Mouse (Mus musculus): Measurements from ENCODE around the gene Chic2. TPM values are rescaled to one million over a fixed set of nuclear protein-coding genes. Genes with fewer than 3 reads are reported as not detected.

Chic2 gene
- total RNA-seq, 1 experiment = 38.9 TPM

DNA sequence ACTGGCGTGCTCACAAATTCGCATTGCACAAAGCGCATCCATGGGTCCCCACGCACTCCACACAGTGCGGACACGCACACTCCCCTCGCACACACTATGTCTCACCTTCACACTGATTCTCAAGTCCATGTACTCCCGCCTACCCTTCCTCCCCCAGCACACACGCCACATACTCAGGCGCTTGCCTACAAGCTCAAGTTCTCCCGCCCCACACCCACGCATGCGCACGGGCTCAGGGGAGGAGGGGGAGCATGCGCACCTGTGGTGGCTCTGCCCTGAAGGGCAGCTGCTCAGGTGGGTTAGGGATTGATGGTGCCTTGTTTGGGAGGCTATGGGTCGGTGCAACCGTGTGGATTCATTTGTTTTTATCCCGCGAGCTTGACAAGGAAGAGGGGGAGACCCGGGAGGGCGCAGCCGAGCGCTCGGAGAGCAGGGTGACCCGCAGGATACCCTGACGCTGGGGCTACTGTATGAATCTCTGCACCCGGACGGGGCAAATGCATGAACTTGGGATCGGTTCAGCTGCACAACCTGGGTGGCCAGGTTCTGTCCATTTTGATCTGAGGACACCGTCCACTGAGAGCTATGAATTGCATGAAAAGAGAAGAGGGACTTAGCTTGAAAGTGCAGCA lies 22.7 kb upstream of the Chic2 start:
- TF ChIP-seq HCFC1 (IDR thresholded peaks at IDR 0.05; ENCODE audit: borderline replicate concordance, insufficient read depth, low read length) = no peak
- TF ChIP-seq MAFK (IDR thresholded peaks at IDR 0.05; ENCODE audit: insufficient read depth, low read depth, low read length) = no peak
- no peak for TF ChIP-seq CHD2 (IDR thresholded peaks at IDR 0.05; ENCODE audit: low read depth, low read length)
- no peak for TF ChIP-seq ZNF384 (IDR thresholded peaks at IDR 0.05; ENCODE audit: low read depth, low read length)
- TF ChIP-seq ZC3H11A (IDR thresholded peaks at IDR 0.05; ENCODE audit: borderline replicate concordance, low read depth, low read length) = no peak
- in situ Hi-C loops (cut with MboI; ENCODE audit: low sequenced_read_pairs in 2 of 2, unreplicated experiment in 2 of 2) = loop anchor here in 1 of 2 experiments (10.0 kb wide), 1 partner anchor 122 kb away; no protein-coding TSS in a partner anchor
- peak overlapping the region; percentile 63 to 66 for H3K4me3 ChIP-seq (ENCODE audit: insufficient read depth in 1 of 2, low read depth in 1 of 2, low read length in 2 of 2, poor library complexity in 1 of 2, severe bottlenecking in 1 of 2)
- H3K9me3 ChIP-seq (ENCODE audit: control insufficient read depth, insufficient read depth, low read depth, low read length) = no peaks in the 10 kb centered on the region
- H3K27ac ChIP-seq (ENCODE audit: insufficient read depth, low read depth, low read length, poor library complexity, severe bottlenecking) = no peak overlapping the region
- peaks cover 0 to 6% of the 10 kb centered on the region in 2 experiments; a peak in 1 of 4 replicates for H3K4me1 ChIP-seq (ENCODE audit: control insufficient read depth in 2 of 2, insufficient read depth in 2 of 2, low read length in 2 of 2, poor library complexity in 1 of 2)
- H3K36me3 ChIP-seq (ENCODE audit: control insufficient read depth, insufficient read depth, low read length, poor library complexity, severe bottlenecking) = no peaks in the 10 kb centered on the region
- H3K9ac ChIP-seq (ENCODE audit: insufficient read depth, low read depth, low read length, poor library complexity, severe bottlenecking) = peak overlapping the region; percentile 54; the same call in 1 of the 2 replicates
- peak; percentile 84 for DNase-seq (ENCODE audit: low read depth, low spot score)

DNA sequence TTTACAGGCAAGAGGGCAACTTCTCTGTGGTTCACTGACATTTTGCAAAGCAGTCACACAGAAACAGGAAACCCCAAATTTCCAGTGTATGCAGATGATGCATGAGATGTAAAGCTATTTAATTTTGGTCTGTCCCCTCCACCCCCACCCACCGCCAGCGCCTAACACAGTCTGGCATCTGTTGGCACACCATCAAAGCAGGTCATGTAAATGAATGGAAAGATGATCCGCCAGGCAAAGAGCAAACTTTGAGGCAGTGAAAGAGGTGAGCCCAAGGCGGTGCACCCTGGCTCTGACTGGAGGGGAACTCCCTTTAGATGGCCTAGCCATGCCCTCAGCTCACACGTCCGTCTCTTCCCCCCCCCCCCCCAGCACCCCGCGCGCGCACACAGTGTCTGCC lies 22.1 kb upstream of the Chic2 start:
- no peak overlapping the region for H3K27ac ChIP-seq (ENCODE audit: insufficient read depth, low read depth, low read length, poor library complexity, severe bottlenecking)
- H3K4me1 ChIP-seq (ENCODE audit: control insufficient read depth in 2 of 2, insufficient read depth in 2 of 2, low read length in 2 of 2, poor library complexity in 1 of 2) = peaks cover 0 to 6% of the 10 kb centered on the region in 2 experiments; a peak in 1 of 4 replicates
- peak overlapping the region; percentile 54; the same call in 1 of the 2 replicates for H3K9ac ChIP-seq (ENCODE audit: insufficient read depth, low read depth, low read length, poor library complexity, severe bottlenecking)
- DNase-seq (ENCODE audit: low read depth, low spot score) = no peak
- TF ChIP-seq ZNF384 (IDR thresholded peaks at IDR 0.05; ENCODE audit: low read depth, low read length) = no peak
- H3K4me3 ChIP-seq (ENCODE audit: insufficient read depth in 1 of 2, low read depth in 1 of 2, low read length in 2 of 2, poor library complexity in 1 of 2, severe bottlenecking in 1 of 2) = peak overlapping the region; percentile 63 to 66
- H3K9me3 ChIP-seq (ENCODE audit: control insufficient read depth, insufficient read depth, low read depth, low read length) = no peaks in the 10 kb centered on the region
- in situ Hi-C loops (cut with MboI; ENCODE audit: low sequenced_read_pairs in 2 of 2, unreplicated experiment in 2 of 2) = loop anchor here in 1 of 2 experiments (10.0 kb wide), 1 partner anchor 122 kb away; no protein-coding TSS in a partner anchor
- H3K36me3 ChIP-seq (ENCODE audit: control insufficient read depth, insufficient read depth, low read length, poor library complexity, severe bottlenecking) = no peaks in the 10 kb centered on the region

DNA sequence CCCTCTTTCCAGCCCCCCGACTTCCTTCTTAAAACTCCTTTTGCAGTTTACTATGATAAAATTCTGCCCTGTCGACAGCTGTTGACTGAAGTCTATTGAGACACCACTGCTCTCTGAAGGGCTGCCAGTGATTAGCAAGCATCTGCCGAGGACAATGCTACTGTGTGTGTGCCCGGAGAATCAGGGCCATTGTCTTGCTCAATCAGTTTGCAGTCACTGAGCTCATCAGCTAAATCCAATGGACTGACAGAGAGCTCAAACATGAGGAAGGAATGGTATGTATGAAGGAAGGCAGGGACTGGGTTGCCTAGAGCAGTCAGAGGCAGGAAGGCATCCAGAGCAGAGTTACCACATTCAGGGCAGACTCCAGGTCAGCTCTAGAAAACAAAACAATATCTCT lies 18.6 kb upstream of the Chic2 start:
- H3K27ac ChIP-seq (ENCODE audit: insufficient read depth, low read depth, low read length, poor library complexity, severe bottlenecking) = no peak overlapping the region
- H3K9me3 ChIP-seq (ENCODE audit: control insufficient read depth, insufficient read depth, low read depth, low read length) = no peaks in the 10 kb centered on the region
- no peak for DNase-seq (ENCODE audit: low read depth, low spot score)

DNA sequence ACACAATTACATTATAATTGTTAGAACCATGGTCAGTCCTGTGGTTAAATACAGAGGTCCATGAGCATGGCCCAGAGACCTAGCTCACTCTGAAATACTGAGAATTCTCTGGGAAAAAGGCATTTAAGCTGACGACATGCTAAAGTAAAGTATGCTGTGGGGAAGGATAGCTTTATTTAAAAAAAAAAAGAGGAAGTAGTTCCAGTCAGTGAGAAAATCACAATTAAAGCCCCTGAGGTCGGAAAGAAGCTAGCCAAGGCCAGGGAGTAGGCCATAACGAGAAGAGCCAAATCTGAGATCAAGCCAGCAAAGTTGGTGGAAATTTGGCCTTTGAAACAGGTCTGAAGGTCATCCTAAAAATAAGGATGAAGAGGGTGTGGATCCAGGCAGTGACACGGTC lies 6.5 kb upstream of the Chic2 start:
- in situ Hi-C loops (cut with MboI; ENCODE audit: low sequenced_read_pairs in 2 of 2, unreplicated experiment in 2 of 2) = no loop called here
- no peak overlapping the region for H3K27ac ChIP-seq (ENCODE audit: insufficient read depth, low read depth, low read length, poor library complexity, severe bottlenecking)
- no peak for TF ChIP-seq ZC3H11A (IDR thresholded peaks at IDR 0.05; ENCODE audit: borderline replicate concordance, low read depth, low read length)
- no peak for TF ChIP-seq CHD2 (IDR thresholded peaks at IDR 0.05; ENCODE audit: low read depth, low read length)
- TF ChIP-seq MAFK (IDR thresholded peaks at IDR 0.05; ENCODE audit: insufficient read depth, low read depth, low read length) = no peak
- no peak for TF ChIP-seq ZNF384 (IDR thresholded peaks at IDR 0.05; ENCODE audit: low read depth, low read length)
- TF ChIP-seq HCFC1 (IDR thresholded peaks at IDR 0.05; ENCODE audit: borderline replicate concordance, insufficient read depth, low read length) = no peak
- H3K4me1 ChIP-seq (ENCODE audit: control insufficient read depth in 2 of 2, insufficient read depth in 2 of 2, low read length in 2 of 2, poor library complexity in 1 of 2) = peaks cover 0 to 6% of the 10 kb centered on the region in 2 experiments; a peak in 1 of 4 replicates
- H3K36me3 ChIP-seq (ENCODE audit: control insufficient read depth, insufficient read depth, low read length, poor library complexity, severe bottlenecking) = no peaks in the 10 kb centered on the region
- no peak overlapping the region for H3K9ac ChIP-seq (ENCODE audit: insufficient read depth, low read depth, low read length, poor library complexity, severe bottlenecking)
- H3K4me3 ChIP-seq (ENCODE audit: insufficient read depth in 1 of 2, low read depth in 1 of 2, low read length in 2 of 2, poor library complexity in 1 of 2, severe bottlenecking in 1 of 2) = no peak overlapping the region
- H3K9me3 ChIP-seq (ENCODE audit: control insufficient read depth, insufficient read depth, low read depth, low read length) = no peaks in the 10 kb centered on the region
- no peak for DNase-seq (ENCODE audit: low read depth, low spot score)

More for the DNA sequence above, 18.6 kb upstream of the Chic2 start:
- TF ChIP-seq ZNF384 (IDR thresholded peaks at IDR 0.05; ENCODE audit: low read depth, low read length) (no peak), ZC3H11A (IDR thresholded peaks at IDR 0.05; ENCODE audit: borderline replicate concordance, low read depth, low read length) (no peak), MAFK (IDR thresholded peaks at IDR 0.05; ENCODE audit: insufficient read depth, low read depth, low read length) (no peak), CHD2 (IDR thresholded peaks at IDR 0.05; ENCODE audit: low read depth, low read length) (no peak), HCFC1 (IDR thresholded peaks at IDR 0.05; ENCODE audit: borderline replicate concordance, insufficient read depth, low read length) (no peak)
- H3K4me3 ChIP-seq (ENCODE audit: insufficient read depth in 1 of 2, low read depth in 1 of 2, low read length in 2 of 2, poor library complexity in 1 of 2, severe bottlenecking in 1 of 2) = no peak overlapping the region
- peaks cover 0 to 4% of the 10 kb centered on the region in 2 experiments; a peak in 1 of 4 replicates for H3K4me1 ChIP-seq (ENCODE audit: control insufficient read depth in 2 of 2, insufficient read depth in 2 of 2, low read length in 2 of 2, poor library complexity in 1 of 2)
- no peak overlapping the region for H3K9ac ChIP-seq (ENCODE audit: insufficient read depth, low read depth, low read length, poor library complexity, severe bottlenecking)
- H3K36me3 ChIP-seq (ENCODE audit: control insufficient read depth, insufficient read depth, low read length, poor library complexity, severe bottlenecking) = no peaks in the 10 kb centered on the region
- in situ Hi-C loops (cut with MboI; ENCODE audit: low sequenced_read_pairs in 2 of 2, unreplicated experiment in 2 of 2) = loop anchor here in 1 of 2 experiments (10.0 kb wide), 1 partner anchor 118 kb away; no protein-coding TSS in a partner anchor

Data from ES-E14 (cell line).